Mouse (Mus musculus) intestine, postnatal 0 days (tissue): Measurements from ENCODE around the gene Olfr71. TPM values are rescaled to one million over a fixed set of nuclear protein-coding genes. Genes with fewer than 3 reads are reported as not detected.

Experiments used
- ATAC-seq: fragments of 200-750 bp; cut with Nextera tagmentation; 2 replicates; pipeline ENCODE4 v1.8.0; 2017; ENCODE audit warnings: mild to moderate bottlenecking, moderate TSS enrichment, moderate library complexity
- H3K27ac ChIP-seq: fragments of 300-500 bp; sonication (generic); 2 replicates; pipeline ENCODE4 v1.5.1; 2014; ENCODE audit warnings: mild to moderate bottlenecking, low read depth, low read length, moderate library complexity
- H3K27me3 ChIP-seq: fragments of 300-500 bp; sonication (generic); replicated peaks from 2 replicates; pipeline ENCODE4 v1.6.1; 2014; ENCODE audit warnings: low read length, mixed read lengths; ENCODE audit not compliant: control insufficient read depth, insufficient read depth
- H3K36me3 ChIP-seq: fragments of 300-500 bp; sonication (generic); 2 replicates; pipeline ENCODE4 v1.6.1; 2014; ENCODE audit warnings: mild to moderate bottlenecking, moderate library complexity; ENCODE audit not compliant: control insufficient read depth, insufficient read depth
- H3K4me1 ChIP-seq: fragments of 300-500 bp; sonication (generic); replicated peaks from 2 replicates; pipeline ENCODE4 v1.6.1; 2014; ENCODE audit warnings: antibody characterized with exemption, low read length, mixed read lengths; ENCODE audit not compliant: control insufficient read depth, insufficient read depth
- H3K4me2 ChIP-seq: fragments of 300-500 bp; sonication (generic); replicated peaks from 2 replicates; pipeline ENCODE4 v1.6.1; 2014; ENCODE audit warnings: low read depth, mild to moderate bottlenecking, moderate library complexity
- H3K4me3 ChIP-seq: fragments of 300-500 bp; sonication (generic); 2 replicates; pipeline ENCODE4 v1.5.1; 2014; ENCODE audit warnings: low read depth, low read length
- H3K9ac ChIP-seq: fragments of 300-500 bp; sonication (generic); 2 replicates; pipeline ENCODE4 v1.6.1; 2014; ENCODE audit warnings: mild to moderate bottlenecking, low read depth, low read length
- H3K9me3 ChIP-seq: fragments of 300-500 bp; sonication (generic); 2 replicates; pipeline ENCODE4 v1.6.1; 2016; ENCODE audit warnings: mixed run types; ENCODE audit not compliant: control insufficient read depth
- CTCF ChIP-seq: sonication (generic); IDR thresholded peaks from 2 replicates; pipeline ENCODE4 v1.5.1; 2016; ENCODE audit warnings: low read depth, mild to moderate bottlenecking, control low read depth, antibody characterized with exemption, moderate library complexity
- WGBS: fragments of 180-500 bp; shearing (Covaris S2); extraction: QIAGEN DNeasy Blood & Tissue Kit; methylation state at CpG from one replicate; pipeline ENCODE4 v1.1.7; 2014; 5-methylcytosine and 5-hydroxymethylcytosine counted together
- polyA plus RNA-seq: library from polyadenylated mRNA; unstranded; fragments of >200 nt; fragmentation: Nextera tagmentation; extraction: Ambion mirVana; gene quantifications from 2 replicates; pipeline ENCODE4 v1.2.1, GENCODE M21; 2015

The Olfr71 gene
- polyA plus RNA-seq, 1 experiment from 2014 or later: not detected

DNA sequence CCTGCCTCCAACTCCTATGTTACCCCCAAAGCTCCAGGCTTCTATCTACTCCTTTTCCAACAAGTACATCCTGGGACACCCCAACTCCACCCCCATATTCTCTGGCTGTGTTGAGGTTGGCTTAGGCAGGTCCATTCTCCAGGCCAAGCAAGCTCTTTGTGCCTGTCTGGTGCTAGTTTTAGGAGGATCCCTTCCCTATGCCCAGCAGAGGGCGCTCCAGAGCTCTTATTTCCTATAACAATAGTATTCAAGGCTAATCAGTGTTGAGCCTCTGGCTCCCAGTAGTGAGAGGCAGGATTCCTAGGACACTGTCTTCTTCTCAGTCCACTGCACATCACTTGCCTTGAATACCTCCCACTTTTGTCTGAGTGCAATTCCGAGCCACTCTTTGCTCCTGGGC, 38.0 kb downstream of the Olfr71 start:
- Histone ChIP-seq H3K4me2 (no peak overlapping the region), H3K4me1 (peaks cover 5% of the 10 kb centered on the region; the same call in 1 of the 2 replicates), H3K4me3 (no peak overlapping the region), H3K9ac (no peak overlapping the region), H3K36me3 (no peaks in the 10 kb centered on the region), H3K27me3 (no peaks in the 10 kb centered on the region), H3K27ac (no peak overlapping the region), H3K9me3 (no peaks in the 10 kb centered on the region)
- no peak for ATAC-seq
- WGBS: 14% methylated on average over 2 of the region's 2 CpGs
- TF ChIP-seq CTCF: peak; percentile 87

DNA sequence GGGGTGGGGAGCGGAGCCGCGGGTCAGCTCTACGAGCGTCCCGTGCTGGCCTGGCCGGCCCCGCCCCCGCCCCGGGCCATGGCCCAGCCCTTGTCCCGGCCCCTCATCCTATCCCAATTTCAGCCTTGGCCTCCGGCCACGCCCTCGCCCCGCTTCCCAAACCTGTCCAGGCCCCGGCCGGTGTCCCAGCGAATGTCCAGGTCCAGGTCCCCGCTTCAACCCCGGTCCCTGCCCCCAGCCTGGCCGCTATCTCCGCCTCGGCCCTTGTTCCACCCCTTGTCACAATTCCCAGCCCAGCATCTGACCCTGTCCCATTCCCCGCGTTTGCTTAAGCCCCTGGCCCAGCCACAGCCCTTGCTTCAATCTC, 40.6 kb downstream of the Olfr71 start:
- Histone ChIP-seq H3K4me2 (peak overlapping the region; percentile 94), H3K27ac (0 out of 2 replicates have a peak overlapping the region, but pooled peaks have one; percentile 5), H3K4me1 (peaks cover 5% of the 10 kb centered on the region; the same call in 1 of the 2 replicates), H3K4me3 (peak overlapping the region; percentile 72), H3K27me3 (peaks cover 7% of the 10 kb centered on the region; the same call in 1 of the 2 replicates), H3K9me3 (no peaks in the 10 kb centered on the region), H3K9ac (peak overlapping the region; percentile 67), H3K36me3 (no peaks in the 10 kb centered on the region)
- ATAC-seq: peak; percentile 62
- no peak for TF ChIP-seq CTCF
- under 1% methylated on average over 19 of the region's 25 CpGs for WGBS

DNA sequence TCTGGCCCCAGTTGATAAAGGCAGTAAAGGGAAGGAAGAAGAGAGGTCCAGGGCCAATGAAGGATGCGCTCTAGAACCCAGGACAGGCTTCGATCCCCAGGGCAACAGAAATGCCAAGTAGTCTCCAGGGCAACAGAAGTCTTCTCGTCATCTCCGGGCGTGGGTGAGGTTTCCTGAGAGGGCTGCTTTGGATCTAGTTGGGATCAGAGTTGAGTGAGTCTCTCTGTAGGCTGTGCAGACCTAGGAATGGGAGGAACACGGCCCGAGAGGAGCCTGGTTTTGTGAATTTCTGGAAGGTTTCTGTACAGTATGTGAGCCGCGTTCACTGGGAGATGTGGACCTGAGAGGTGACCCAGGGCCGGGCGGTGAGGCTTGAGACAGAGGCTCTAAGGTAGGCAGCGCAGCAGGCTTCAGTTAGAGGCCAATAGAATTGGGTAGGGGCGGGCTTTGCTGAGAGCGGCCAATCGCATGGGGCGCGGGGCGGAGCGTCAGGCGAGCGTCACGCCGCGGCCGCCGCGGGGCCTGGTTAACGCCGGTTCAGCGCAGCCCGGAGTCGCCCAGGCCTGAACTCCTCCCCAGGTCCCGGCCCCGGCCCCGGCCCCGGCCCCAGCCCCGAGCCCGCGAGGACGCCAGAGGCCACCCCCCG, 41.1 kb downstream of the Olfr71 start, which contains the start of the genes Tmem8b and Fam221b:
Gene Tmem8b (plus strand): TSS at position 190 of the 646 bp plus-strand sequence.
Gene Fam221b (minus strand): TSS at position 364 of the 646 bp plus-strand sequence.
- H3K36me3 ChIP-seq: no peaks in the 10 kb centered on the region
- H3K27ac ChIP-seq: 0 out of 2 replicates have a peak within 1 kb of the TSS, but pooled peaks have one; percentile 5
- WGBS: 1% methylated on average over 40 of the region's 41 CpGs
- TF ChIP-seq CTCF: no peak
- peak within 1 kb of the TSS; percentile 94 for H3K4me2 ChIP-seq
- peak within 1 kb of the TSS; percentile 67 for H3K9ac ChIP-seq
- ATAC-seq: peak; percentile 90
- H3K4me3 ChIP-seq: peak within 1 kb of the TSS; percentile 72
- H3K4me1 ChIP-seq: peaks cover 5% of the 10 kb centered on the region; the same call in 1 of the 2 replicates
- peaks cover 7% of the 10 kb centered on the region; the same call in 1 of the 2 replicates for H3K27me3 ChIP-seq
- no peaks in the 10 kb centered on the region for H3K9me3 ChIP-seq

DNA sequence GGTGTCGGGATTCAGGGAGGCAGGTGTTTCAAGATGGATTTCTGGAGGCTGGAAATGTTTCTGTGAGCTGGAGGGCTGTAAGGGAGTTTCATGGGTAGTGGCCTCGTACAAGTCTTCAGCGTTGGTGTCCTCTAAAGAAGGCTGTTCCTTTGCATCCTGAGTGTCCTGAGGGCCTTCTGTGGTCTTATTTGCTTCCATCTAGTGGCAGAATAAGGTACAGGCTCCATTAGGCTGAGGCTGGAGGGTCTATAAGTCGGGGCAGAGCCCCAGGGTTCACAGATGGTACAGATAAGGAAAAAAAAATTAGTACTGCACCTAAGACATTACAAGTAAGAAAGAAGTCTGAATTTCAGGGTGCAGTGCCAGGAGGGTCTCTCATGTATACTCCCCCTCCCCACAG, 43.6 kb downstream of the Olfr71 start:
- WGBS: 16% methylated on average over 4 of the region's 4 CpGs
- H3K9ac ChIP-seq: no peak overlapping the region
- no peak overlapping the region for H3K4me2 ChIP-seq
- ATAC-seq: no peak
- no peak overlapping the region for H3K27ac ChIP-seq
- peaks cover 25% of the 10 kb centered on the region for H3K27me3 ChIP-seq
- peaks cover 5% of the 10 kb centered on the region; the same call in 1 of the 2 replicates for H3K4me1 ChIP-seq
- H3K36me3 ChIP-seq: no peaks in the 10 kb centered on the region
- peak; percentile 72 for TF ChIP-seq CTCF
- H3K4me3 ChIP-seq: no peak overlapping the region
- H3K9me3 ChIP-seq: no peaks in the 10 kb centered on the region

DNA sequence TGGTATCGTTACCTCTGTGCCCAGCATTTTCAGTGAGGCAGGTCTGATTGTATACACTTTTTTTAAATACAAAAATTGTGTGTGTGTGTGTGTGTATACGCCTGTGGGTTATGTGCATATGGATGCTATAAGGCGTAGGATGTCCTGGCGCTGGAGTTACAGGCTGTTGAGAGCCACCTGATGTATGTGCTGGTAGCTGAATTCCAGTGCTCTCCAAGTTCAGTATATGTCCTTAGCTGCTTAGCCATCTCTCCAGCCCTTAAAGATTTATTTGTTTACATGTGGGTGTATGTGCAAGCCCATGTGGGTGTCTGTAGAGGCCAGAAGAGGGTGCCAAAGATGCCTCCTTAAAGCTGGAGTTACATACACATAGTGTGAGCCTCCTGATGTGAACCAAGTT, 52.9 kb downstream of the Olfr71 start:
- ATAC-seq: no peak
- 66% methylated on average over 4 of the region's 4 CpGs for WGBS
- Histone ChIP-seq H3K36me3 (no peaks in the 10 kb centered on the region), H3K9me3 (no peaks in the 10 kb centered on the region), H3K4me1 (no peaks in the 10 kb centered on the region), H3K27me3 (peaks cover 8% of the 10 kb centered on the region; the same call in 1 of the 2 replicates), H3K4me2 (peak overlapping the region; percentile 86; the same call in 1 of the 2 replicates), H3K4me3 (no peak overlapping the region; the same call in 1 of the 2 replicates), H3K27ac (no peak overlapping the region), H3K9ac (no peak overlapping the region)
- peak; percentile 32; the same call in 1 of the 2 replicates for TF ChIP-seq CTCF

DNA sequence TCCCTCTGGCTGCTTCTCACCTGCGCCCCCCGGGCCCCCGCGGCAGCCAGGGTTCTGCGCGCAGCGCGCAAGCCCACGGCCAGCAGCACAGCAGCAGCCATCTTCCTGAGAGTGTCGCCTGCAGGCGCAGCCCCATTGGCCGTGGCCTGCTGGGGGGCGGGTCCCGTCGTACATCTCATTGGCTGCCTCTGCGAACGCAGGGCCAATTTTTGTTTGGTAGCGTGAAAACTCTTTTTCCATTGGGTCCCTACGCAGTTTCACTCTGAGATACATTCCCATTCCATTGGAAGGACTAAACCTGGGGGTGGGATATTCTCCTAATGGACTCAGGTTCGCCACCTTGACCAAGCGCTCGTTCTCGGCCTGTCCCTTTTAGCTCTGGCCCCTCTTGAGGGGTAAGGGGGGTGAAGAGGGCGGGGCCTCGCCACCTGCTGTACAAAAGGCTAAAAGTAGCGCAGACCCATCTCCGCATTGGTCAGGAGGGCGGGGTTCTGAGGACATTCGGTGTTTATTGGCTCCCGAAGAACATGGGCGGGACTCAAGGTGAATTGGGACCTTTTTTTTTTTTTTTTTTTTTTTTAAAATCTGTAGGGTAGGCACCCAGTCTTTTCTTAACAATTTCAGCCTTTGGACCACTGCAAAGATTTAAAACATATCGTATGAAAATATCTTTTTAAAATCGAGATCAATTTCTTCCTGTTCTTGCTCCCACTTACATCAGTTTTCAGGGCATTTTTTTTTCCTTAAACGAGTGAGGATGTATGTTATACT, 53.5 kb downstream of the Olfr71 start, which contains the start of gene Hint2:
Gene Hint2 (minus strand): TSS at position 128 of the 771 bp plus-strand sequence.
- ATAC-seq: peak; percentile 95
- Histone ChIP-seq H3K36me3 (no peaks in the 10 kb centered on the region), H3K4me3 (peak within 1 kb of the TSS; percentile 89), H3K4me1 (no peaks in the 10 kb centered on the region), H3K4me2 (peak within 1 kb of the TSS; percentile 86), H3K27me3 (0 out of 2 replicates have a peak, but pooled peaks cover 3% of the 10 kb centered on the region), H3K27ac (peak within 1 kb of the TSS; percentile 92), H3K9ac (peak within 1 kb of the TSS; percentile 89), H3K9me3 (no peaks in the 10 kb centered on the region)
- TF ChIP-seq CTCF: peak; percentile 29; the same call in 1 of the 2 replicates
- 2% methylated on average over 34 of the region's 34 CpGs for WGBS
